Mouse (Mus musculus) retina, postnatal 7 days (tissue): ENCODE results near the gene Agbl1.

Experiments
- DNase-seq: peaks from one replicate; pipeline ENCODE4 v3.0.0-alpha.2; 2012; ENCODE audit warnings: low read depth, low spot score

Gene Agbl1

GRCm38 (mm10) chr7:76392296-76392940 is 162.7 kb downstream of the Agbl1 start:
- peak; percentile 1 for DNase-seq

- peak; percentile 42 for DNase-seq
Observed at GRCm38 (mm10) chr7:76392941-76393817, 163.5 kb downstream of the Agbl1 start.

GRCm38 (mm10) chr7:76407930-76408557 is 178.4 kb downstream of the Agbl1 start:
- no peak for DNase-seq

DNA sequence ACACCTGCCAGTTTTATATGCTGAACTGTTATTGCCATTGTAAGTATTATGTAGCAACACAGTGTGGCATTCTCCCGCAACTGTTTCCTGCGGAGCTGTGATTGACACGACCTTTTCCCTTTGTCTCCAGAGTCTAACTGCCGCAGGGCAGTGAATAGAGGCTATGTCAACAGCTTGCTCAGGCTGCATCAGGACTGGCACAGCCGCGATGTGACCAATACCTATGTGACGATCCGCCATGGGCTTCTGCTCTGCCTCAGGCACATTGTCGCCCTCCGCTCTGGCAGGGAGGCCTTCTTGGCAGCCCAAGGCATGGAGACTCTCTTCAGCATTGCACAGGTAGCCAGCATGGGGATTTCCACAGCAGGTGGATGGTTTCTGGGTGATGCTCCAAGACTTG is 179.3 kb downstream of the Agbl1 start:
- DNase-seq: no peak

GRCm38 (mm10) chr7:76410403-76411180 is 180.9 kb downstream of the Agbl1 start:
- DNase-seq: no peak

DNA sequence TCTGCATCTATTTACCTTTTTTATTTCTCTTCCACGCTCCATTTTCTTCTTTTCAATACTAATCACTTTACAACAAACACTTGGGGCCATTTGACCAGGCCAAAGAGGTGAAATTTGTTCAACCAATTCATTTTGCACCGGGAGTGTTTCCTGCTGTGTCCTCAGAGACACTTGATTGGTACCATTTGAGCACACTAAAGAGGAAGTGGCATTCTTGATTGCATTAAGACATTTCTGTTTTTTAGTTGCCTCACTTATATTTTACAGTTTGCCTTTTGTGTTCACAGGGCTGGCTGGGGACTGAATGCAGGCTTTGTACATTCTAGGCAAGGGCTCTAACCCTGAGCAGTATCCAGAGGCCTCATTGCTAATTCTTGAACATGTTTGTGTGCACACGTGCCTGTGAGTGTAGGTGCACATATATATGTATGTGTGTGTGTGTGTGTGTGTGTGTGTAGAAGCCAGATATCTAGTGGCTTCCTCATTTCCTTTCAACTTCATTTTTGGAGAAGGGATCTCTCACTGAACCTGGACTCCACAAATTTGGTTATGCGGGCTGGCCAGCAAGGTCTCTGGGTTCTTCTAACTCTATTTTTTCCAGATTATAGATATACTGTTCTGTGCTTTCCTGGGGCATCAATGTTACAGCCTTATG is 182.4 kb downstream of the Agbl1 start:
- DNase-seq: no peak

DNA sequence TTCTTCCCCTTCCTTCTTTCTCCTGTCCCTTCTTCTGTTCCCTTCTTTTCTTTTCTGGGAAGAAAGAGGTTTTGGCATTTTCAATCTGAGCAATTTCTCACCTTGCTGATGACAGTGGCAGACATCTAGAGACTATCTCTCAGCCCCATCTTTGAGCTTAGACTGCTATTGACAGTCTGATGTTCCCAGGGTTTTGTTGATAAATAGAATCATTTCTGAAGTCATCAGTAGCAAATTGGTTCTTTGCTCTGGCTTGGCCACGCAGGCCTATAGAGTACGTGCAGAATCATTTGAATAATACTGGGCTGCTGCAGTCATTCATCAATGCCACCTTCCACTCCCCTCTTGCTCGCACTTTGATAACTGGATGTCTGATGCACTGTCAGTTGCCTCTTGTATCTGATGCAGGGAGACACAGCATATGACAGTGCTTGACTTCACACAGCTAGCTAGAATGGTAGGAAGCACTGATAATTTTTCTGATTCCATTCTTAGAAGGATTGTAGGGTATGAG is 186.5 kb downstream of the Agbl1 start:
- no peak for DNase-seq

- DNase-seq: peak; percentile 0
Observed at GRCm38 (mm10) chr7:76438581-76438980, 208.9 kb downstream of the Agbl1 start.

DNA sequence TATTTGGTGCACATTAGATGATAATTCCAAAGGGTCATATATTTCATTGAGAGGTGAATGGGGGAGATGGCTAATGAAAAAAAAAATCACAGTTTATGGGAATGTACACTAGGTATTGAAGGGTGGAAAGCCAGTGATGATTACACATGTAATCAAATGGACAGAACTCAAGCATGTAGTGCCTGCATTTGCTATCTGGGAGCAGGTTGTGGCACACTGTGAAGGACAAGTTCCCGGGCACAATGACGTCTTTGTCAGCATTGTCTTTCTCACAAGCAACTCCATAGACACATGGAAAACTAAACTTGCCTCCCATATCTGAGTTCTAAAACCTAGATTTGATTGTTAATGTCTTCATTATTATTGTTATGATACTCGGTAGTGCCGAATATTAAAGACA is 209.3 kb downstream of the Agbl1 start:
- DNase-seq: no peak

DNA sequence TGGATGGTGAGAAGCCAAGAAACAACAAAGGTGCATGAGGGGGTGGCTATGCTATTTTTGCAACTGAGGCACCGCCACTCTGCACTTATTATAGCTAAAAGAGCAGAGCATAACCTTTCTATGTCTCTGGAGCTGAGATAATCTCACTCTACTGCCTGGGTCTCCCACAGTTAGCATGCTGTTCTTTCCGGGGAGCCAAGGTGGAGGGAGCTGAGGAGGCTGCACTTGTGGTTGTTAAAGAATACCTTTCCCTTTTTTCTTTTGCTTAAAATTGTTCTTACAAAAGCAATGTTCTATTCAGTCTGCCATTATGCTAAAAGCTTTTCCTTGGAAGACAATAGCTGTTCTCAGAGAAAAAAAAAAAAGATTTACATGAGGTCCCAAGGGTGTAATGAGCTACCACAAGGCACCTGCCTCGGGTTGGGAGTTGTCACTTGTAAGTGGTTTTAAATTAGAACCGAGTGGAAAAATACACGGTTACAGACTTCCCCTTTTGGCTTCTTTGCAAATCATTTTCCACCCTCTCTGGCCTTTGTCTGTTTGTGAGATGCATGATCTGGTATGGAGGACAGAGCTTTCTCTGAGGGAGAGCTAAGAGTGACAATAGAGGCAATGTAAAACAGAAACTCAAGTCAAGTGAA is 232.8 kb downstream of the Agbl1 start:
- no peak for DNase-seq

DNA sequence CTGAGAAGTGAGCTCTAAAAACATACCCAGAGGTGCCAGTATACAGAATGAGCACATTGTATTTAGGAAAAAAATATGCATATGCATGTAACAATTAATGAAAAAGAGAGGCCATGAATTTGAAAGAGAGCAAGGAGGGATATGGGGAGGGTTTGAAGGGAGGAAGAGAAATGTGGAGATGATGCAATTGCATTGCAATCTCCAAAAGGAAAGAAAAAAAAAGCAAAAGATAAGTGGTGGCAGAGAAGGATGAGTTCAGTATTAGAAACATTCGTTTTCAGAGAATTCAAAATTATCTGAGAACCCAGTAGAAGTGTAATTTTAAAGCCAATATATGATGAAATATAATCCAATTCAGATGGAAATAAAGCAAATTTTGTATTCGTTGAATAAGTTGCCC is 236.7 kb downstream of the Agbl1 start:
- DNase-seq: no peak

- no peak for DNase-seq
Observed at GRCm38 (mm10) chr7:76474233-76474632, 244.5 kb downstream of the Agbl1 start.

- no peak for DNase-seq
Observed at GRCm38 (mm10) chr7:76485546-76485945, 255.9 kb downstream of the Agbl1 start.

GRCm38 (mm10) chr7:76487519-76487918 is 257.8 kb downstream of the Agbl1 start:
- DNase-seq: no peak

DNA sequence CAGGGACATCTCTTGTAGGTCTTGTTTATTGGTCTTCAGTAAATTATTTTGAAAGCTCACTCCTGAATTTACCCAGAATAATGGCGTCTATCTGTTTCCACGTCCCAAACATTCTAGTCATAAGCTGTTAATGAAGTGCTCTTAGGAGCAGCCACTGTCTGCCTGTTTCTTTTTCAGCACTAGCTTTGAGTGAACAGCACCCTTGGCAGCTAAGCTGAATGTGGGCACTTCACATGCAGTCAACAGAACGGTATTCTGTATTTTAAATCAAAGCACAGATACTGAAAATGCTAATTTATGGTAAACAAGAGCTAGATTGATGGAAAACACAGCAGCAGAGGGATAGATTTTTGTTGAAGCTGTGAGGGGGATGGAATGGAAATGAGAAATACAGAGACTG is 294.6 kb downstream of the Agbl1 start:
- DNase-seq: no peak

DNA sequence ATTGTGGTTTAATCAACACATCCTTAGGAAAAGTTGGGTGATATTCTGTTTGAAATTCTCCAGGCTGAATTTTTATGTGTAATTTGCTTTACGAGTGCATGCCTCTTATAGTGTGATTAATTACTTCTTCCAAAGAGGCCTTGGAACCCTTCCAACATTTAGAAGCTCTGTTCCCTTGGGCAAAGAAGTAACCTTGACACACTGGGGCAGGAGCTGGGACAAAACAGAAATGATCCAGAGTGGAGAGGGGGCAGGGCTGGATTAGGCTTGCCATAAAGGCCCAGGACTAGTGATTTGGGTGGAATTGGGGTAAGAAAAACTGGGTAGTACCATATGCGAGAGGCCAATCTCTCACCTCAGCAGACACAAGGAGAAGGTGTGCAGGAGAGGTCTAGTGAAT is 316.8 kb downstream of the Agbl1 start:
- no peak for DNase-seq

DNA sequence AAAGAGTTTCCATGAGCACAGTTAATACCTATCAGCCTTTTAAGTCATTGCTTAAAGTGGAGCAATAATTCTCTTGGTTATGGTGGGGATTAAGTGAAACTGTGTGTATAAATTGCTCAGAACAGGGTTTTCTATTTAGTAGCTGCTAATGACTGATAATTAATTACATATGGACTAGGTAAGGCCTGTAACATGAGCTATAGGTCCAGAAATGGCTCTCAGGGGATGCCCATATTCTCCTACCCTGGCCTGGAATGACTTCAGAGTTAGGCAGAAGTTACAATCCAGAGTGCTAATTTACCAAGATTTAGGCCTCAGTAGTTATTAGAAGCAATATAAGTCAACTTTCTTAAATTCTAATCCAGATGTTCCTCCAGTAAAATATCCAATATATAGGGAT is 317.6 kb downstream of the Agbl1 start:
- DNase-seq: no peak

DNA sequence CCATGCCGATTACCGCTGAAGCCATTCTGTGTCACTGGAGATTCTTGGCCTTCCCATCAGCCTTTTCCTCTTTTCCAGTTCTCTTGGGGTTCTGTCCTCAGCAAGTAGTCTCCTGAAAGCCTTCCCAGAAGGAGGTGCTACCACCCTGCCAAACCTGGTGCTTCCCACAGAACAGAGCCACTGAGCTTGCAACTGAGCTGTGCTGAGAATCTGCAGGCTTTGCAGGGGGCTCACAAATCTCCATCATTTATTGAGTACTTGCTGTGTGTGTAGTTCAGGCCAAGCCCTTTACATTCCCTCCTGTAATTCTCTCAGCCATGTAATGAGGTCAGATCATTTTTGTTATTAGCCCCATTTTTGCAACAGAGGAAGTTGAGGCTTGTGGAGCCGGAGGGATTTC is 322.2 kb downstream of the Agbl1 start:
- DNase-seq: no peak

GRCm38 (mm10) chr7:76560564-76561258 is 331.0 kb downstream of the Agbl1 start:
- DNase-seq: no peak

- DNase-seq: no peak
Observed at GRCm38 (mm10) chr7:76562506-76562905, 332.8 kb downstream of the Agbl1 start.
